Mouse (Mus musculus) forebrain, embryonic 13.5 days (tissue): ENCODE measurements around the gene Caskin2. TPM values are rescaled to one million over a fixed set of nuclear protein-coding genes. Genes with fewer than 3 reads are reported as not detected.

Experiments
- ATAC-seq: fragments of 200-750 bp; cut with Nextera tagmentation; 2 replicates; pipeline ENCODE4 v1.8.0; 2017
- H3K27ac ChIP-seq: fragments of 300-500 bp; sonication (generic); 2 replicates; pipeline ENCODE4 v1.5.1; 2015; ENCODE audit warnings: inconsistent platforms, mild to moderate bottlenecking, moderate library complexity
- H3K27me3 ChIP-seq: fragments of 300-500 bp; sonication (generic); 2 replicates; pipeline ENCODE4 v1.6.1; 2015; ENCODE audit warnings: mild to moderate bottlenecking, inconsistent platforms
- H3K36me3 ChIP-seq: fragments of 300-500 bp; sonication (generic); 2 replicates; pipeline ENCODE4 v1.6.1; 2015; ENCODE audit warnings: mild to moderate bottlenecking, inconsistent platforms; ENCODE audit not compliant: poor library complexity, severe bottlenecking
- H3K4me1 ChIP-seq: fragments of 300-500 bp; sonication (generic); 2 replicates; pipeline ENCODE4 v1.6.1; 2015; ENCODE audit warnings: inconsistent platforms
- H3K4me2 ChIP-seq: fragments of 300-500 bp; sonication (generic); 2 replicates; pipeline ENCODE4 v1.6.1; 2015; ENCODE audit warnings: inconsistent platforms, mild to moderate bottlenecking, moderate library complexity
- H3K4me3 ChIP-seq: fragments of 300-500 bp; sonication (generic); 2 replicates; pipeline ENCODE4 v1.5.1; 2015; ENCODE audit warnings: mild to moderate bottlenecking, inconsistent platforms
- H3K9ac ChIP-seq: fragments of 300-500 bp; sonication (generic); 2 replicates; pipeline ENCODE4 v1.6.1; 2015; ENCODE audit warnings: mild to moderate bottlenecking, inconsistent platforms
- H3K9me3 ChIP-seq: fragments of 300-500 bp; sonication (generic); replicated peaks from 2 replicates; pipeline ENCODE4 v1.6.1; 2016; ENCODE audit warnings: inconsistent platforms
- WGBS: fragments of 180-500 bp; shearing (Covaris S2); methylation state at CpG from one replicate; pipeline ENCODE4 v1.1.7; 2015; 5-methylcytosine and 5-hydroxymethylcytosine counted together
- polyA plus RNA-seq: library from polyadenylated mRNA; unstranded; fragments of >200 nt; fragmentation: Nextera tagmentation; extraction: Ambion mirVana; gene quantifications from 2 replicates; pipeline ENCODE4 v1.2.1, GENCODE M21; 2015

Caskin2 gene
- polyA plus RNA-seq, 1 experiment from 2014 or later, result 10.7 TPM

DNA sequence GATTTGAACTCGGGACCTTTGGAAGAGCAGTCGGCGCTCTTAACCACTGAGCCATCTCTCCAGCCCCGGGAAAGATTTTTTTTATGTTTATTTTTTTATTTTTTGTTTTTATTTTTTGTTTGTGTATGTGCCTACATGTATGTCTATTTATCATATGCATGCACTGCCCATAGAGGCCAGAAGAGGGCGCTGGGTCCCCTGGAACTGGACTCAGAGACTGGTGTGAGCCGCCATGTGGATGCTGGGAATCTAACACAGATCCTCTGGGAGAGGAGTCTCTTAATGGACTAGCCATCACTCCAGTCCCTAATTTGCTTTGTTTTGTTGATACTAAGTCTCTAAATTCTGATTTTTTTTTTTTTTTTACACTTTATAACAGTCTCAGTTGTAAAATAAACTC is 27.6 kb upstream of the Caskin2 start:
- H3K4me1 ChIP-seq, result no peaks in the 10 kb centered on the region
- no peak overlapping the region for H3K9ac ChIP-seq
- 91% methylated on average over 6 of the region's 6 CpGs for WGBS

GRCm38 (mm10) chr11:115839732-115840131 is 26.3 kb upstream of the Caskin2 start:
- WGBS, result 60% methylated on average over 3 of the region's 3 CpGs
- Histone ChIP-seq H3K9me3 (no peaks in the 10 kb centered on the region), H3K27me3 (no peaks in the 10 kb centered on the region), H3K27ac (no peak overlapping the region), H3K4me1 (0 out of 2 replicates have a peak, but pooled peaks cover 6% of the 10 kb centered on the region), H3K4me2 (no peak overlapping the region), H3K4me3 (no peak overlapping the region), H3K36me3 (no peaks in the 10 kb centered on the region), H3K9ac (no peak overlapping the region)
- no peak for ATAC-seq

More for the DNA sequence above, 27.6 kb upstream of the Caskin2 start:
- no peak overlapping the region for H3K4me3 ChIP-seq
- H3K36me3 ChIP-seq, result no peaks in the 10 kb centered on the region
- no peaks in the 10 kb centered on the region for H3K9me3 ChIP-seq
- no peaks in the 10 kb centered on the region for H3K27me3 ChIP-seq
- H3K4me2 ChIP-seq, result no peak overlapping the region
- H3K27ac ChIP-seq, result no peak overlapping the region
- ATAC-seq, result no peak

GRCm38 (mm10) chr11:115838895-115839311 is 25.5 kb upstream of the Caskin2 start:
- H3K27me3 ChIP-seq, result no peaks in the 10 kb centered on the region
- H3K9me3 ChIP-seq, result no peaks in the 10 kb centered on the region
- WGBS, result 46% methylated on average over 4 of the region's 4 CpGs
- H3K36me3 ChIP-seq, result no peaks in the 10 kb centered on the region
- no peak overlapping the region for H3K4me3 ChIP-seq
- H3K9ac ChIP-seq, result no peak overlapping the region
- no peak for ATAC-seq
- no peak overlapping the region for H3K4me2 ChIP-seq
- H3K4me1 ChIP-seq, result peaks cover 12% of the 10 kb centered on the region; the same call in 1 of the 2 replicates
- no peak overlapping the region for H3K27ac ChIP-seq

DNA sequence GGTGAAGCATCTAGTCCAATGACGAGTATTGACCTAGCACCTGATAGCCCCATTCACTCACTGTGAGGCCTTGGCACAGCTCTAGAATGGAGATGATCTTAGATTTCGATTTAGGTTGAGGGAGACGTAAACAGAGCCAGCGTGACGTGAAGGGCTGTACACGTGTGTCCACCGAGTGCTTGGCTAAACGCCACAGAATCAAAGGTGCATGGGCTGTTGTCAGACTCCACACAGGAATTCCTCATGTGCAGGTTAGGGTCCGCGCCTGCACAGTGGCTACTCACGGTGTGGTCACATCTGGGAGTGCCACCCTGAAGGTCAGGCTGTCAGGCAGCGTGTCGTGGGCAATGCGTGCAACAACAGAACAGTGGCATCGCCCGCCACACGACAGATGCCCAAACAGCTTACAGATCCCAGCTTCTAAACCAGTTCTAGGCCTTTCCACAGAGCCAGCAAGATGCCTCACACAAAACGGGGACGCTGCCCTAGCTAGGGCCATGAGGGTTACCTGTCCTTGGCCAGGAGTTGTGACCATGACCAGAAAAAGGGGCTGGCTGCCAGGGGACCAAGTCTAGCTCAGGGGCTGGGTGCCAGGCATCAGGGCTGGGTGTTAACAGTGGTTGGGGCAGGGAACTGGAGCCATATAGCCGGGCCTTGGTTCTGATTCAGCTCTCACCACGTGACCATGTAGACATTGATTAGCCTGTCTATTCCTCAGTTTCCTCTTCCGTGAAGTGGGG is 24.3 kb upstream of the Caskin2 start:
- H3K4me3 ChIP-seq, result no peak overlapping the region
- 93% methylated on average over 22 of the region's 22 CpGs for WGBS
- peaks cover 12% of the 10 kb centered on the region; the same call in 1 of the 2 replicates for H3K4me1 ChIP-seq
- H3K27me3 ChIP-seq, result 0 out of 2 replicates have a peak, but pooled peaks cover 5% of the 10 kb centered on the region
- no peak for ATAC-seq
- H3K4me2 ChIP-seq, result no peak overlapping the region
- H3K27ac ChIP-seq, result no peak overlapping the region
- H3K9me3 ChIP-seq, result no peaks in the 10 kb centered on the region
- no peaks in the 10 kb centered on the region for H3K36me3 ChIP-seq
- H3K9ac ChIP-seq, result no peak overlapping the region

GRCm38 (mm10) chr11:115836656-115837395 is 23.4 kb upstream of the Caskin2 start:
- no peak for ATAC-seq
- whole genome bisulfite sequencing, result 35% methylated on average over 11 of the region's 11 CpGs

DNA sequence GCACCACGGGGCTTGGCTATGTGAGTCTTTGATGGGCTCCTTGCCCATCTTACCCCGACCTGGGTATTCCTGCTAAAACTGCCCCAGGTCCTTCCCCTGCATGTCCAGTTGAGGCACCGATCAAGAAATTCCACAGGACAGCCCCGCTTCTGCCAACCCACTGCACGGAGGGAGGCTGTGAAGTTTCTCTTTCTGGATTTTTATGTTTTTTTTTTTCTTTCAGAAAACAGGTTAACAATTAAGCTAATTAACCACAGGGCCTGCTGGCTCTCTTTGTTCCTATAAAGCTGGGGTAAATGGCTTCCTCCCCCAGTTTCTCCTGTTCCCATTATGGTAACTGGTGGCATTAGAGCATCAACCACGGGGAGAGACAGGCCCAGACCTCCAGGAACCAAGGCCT is 20.6 kb upstream of the Caskin2 start:
- ATAC-seq, result no peak
- Histone ChIP-seq H3K4me1 (peaks cover 12% of the 10 kb centered on the region; the same call in 1 of the 2 replicates), H3K9me3 (no peaks in the 10 kb centered on the region), H3K9ac (no peak overlapping the region), H3K27ac (no peak overlapping the region), H3K4me3 (no peak overlapping the region), H3K4me2 (no peak overlapping the region), H3K36me3 (no peaks in the 10 kb centered on the region), H3K27me3 (peaks cover 38% of the 10 kb centered on the region)
- WGBS, result 50% methylated on average over 6 of the region's 6 CpGs

More at GRCm38 (mm10) chr11:115836656-115837395, 23.4 kb upstream of the Caskin2 start:
- peaks cover 12% of the 10 kb centered on the region for H3K27me3 ChIP-seq
- H3K9me3 ChIP-seq, result no peaks in the 10 kb centered on the region
- no peak overlapping the region for H3K4me3 ChIP-seq
- no peak overlapping the region for H3K4me2 ChIP-seq
- H3K4me1 ChIP-seq, result peaks cover 12% of the 10 kb centered on the region; the same call in 1 of the 2 replicates
- no peaks in the 10 kb centered on the region for H3K36me3 ChIP-seq
- H3K27ac ChIP-seq, result no peak overlapping the region
- no peak overlapping the region for H3K9ac ChIP-seq

- H3K4me1 ChIP-seq, result peaks cover 12% of the 10 kb centered on the region; the same call in 1 of the 2 replicates
- no peak overlapping the region for H3K9ac ChIP-seq
- no peaks in the 10 kb centered on the region for H3K36me3 ChIP-seq
- no peak overlapping the region for H3K4me3 ChIP-seq
- no peak overlapping the region for H3K4me2 ChIP-seq
- H3K27me3 ChIP-seq, result peaks cover 46% of the 10 kb centered on the region
- WGBS, result 29% methylated on average over 8 of the region's 8 CpGs
- no peaks in the 10 kb centered on the region for H3K9me3 ChIP-seq
- no peak for ATAC-seq
- H3K27ac ChIP-seq, result no peak overlapping the region
Observed at GRCm38 (mm10) chr11:115833021-115833513, 19.6 kb upstream of the Caskin2 start.

DNA sequence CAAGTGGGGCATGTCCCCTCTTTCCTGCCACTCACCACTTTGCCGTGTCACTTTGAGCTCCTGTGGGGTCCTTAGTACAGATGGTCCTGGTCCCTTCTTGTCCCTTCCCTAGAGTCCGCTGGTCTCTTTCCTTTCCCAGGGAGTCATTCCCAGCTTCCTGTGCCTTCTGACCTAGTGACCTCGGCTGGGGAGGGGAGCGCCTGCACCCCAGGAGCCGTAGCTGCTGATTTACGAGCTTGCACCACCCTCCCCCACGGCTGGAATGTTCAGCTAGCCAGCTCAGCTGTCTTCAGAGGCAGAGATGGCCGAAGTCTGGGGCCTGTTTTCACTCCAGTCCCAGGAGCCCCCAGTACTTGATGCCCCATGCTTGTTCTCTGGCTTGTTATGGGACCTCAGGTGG is 19.1 kb upstream of the Caskin2 start:
- no peak overlapping the region for H3K9ac ChIP-seq
- no peaks in the 10 kb centered on the region for H3K36me3 ChIP-seq
- no peak for ATAC-seq
- H3K9me3 ChIP-seq, result no peaks in the 10 kb centered on the region
- H3K27me3 ChIP-seq, result peaks cover 50% of the 10 kb centered on the region
- 19% methylated on average over 8 of the region's 8 CpGs for WGBS
- H3K4me3 ChIP-seq, result no peak overlapping the region
- H3K27ac ChIP-seq, result no peak overlapping the region
- no peak overlapping the region for H3K4me2 ChIP-seq
- peaks cover 12% of the 10 kb centered on the region; the same call in 1 of the 2 replicates for H3K4me1 ChIP-seq

- peaks cover 55% of the 10 kb centered on the region for H3K27me3 ChIP-seq
- no peak for ATAC-seq
Observed at GRCm38 (mm10) chr11:115832064-115832463, 18.6 kb upstream of the Caskin2 start.

GRCm38 (mm10) chr11:115831518-115831917 is 18.1 kb upstream of the Caskin2 start:
- ATAC-seq, result no peak
- no peak overlapping the region for H3K9ac ChIP-seq
- no peak overlapping the region for H3K4me2 ChIP-seq
- H3K27me3 ChIP-seq, result peaks cover 60% of the 10 kb centered on the region
- no peaks in the 10 kb centered on the region for H3K9me3 ChIP-seq
- no peaks in the 10 kb centered on the region for H3K36me3 ChIP-seq
- H3K4me1 ChIP-seq, result peaks cover 12% of the 10 kb centered on the region; the same call in 1 of the 2 replicates
- H3K4me3 ChIP-seq, result no peak overlapping the region
- WGBS, result 39% methylated on average over 3 of the region's 3 CpGs
- H3K27ac ChIP-seq, result no peak overlapping the region

More at GRCm38 (mm10) chr11:115832064-115832463, 18.6 kb upstream of the Caskin2 start:
- Histone ChIP-seq H3K36me3 (no peaks in the 10 kb centered on the region), H3K4me2 (no peak overlapping the region), H3K4me1 (peaks cover 12% of the 10 kb centered on the region; the same call in 1 of the 2 replicates), H3K4me3 (no peak overlapping the region), H3K9ac (no peak overlapping the region), H3K9me3 (no peaks in the 10 kb centered on the region), H3K27ac (no peak overlapping the region)
- WGBS, result 69% methylated on average over 6 of the region's 6 CpGs

GRCm38 (mm10) chr11:115830550-115831325 is 17.3 kb upstream of the Caskin2 start:
- 26% methylated on average over 25 of the region's 25 CpGs for WGBS

More at GRCm38 (mm10) chr11:115830550-115831325, 17.3 kb upstream of the Caskin2 start:
- Histone ChIP-seq H3K27me3 (peaks cover 68% of the 10 kb centered on the region), H3K9me3 (no peaks in the 10 kb centered on the region), H3K9ac (no peak overlapping the region; the same call in 1 of the 2 replicates), H3K4me3 (no peak overlapping the region), H3K36me3 (no peaks in the 10 kb centered on the region), H3K4me1 (peaks cover 12% of the 10 kb centered on the region; the same call in 1 of the 2 replicates), H3K4me2 (no peak overlapping the region), H3K27ac (no peak overlapping the region)
- no peak for ATAC-seq
